Mouse (Mus musculus) gastrocnemius, postnatal 25 days (tissue): ENCODE data around the gene Cdk17. TPM values are rescaled to one million over a fixed set of nuclear protein-coding genes. Genes with fewer than 3 reads are reported as not detected.

Experiments used
- DNase-seq: peaks from one replicate; pipeline ENCODE4 v3.0.0; 2022
- long read RNA-seq, 2 experiments: library from polyadenylated mRNA; stranded (forward); transcript quantifications; one replicate each; pipeline ENCODE4 v2.0.0; 2021
- total RNA-seq, 2 experiments: library from RNA; stranded (reverse); gene quantifications; 1 replicate in 1 of 2; 2 replicates in 1 of 2; pipeline ENCODE4 v1.2.3; 2021

Gene Cdk17
- total RNA-seq, result 1 to 10 TPM; 5.9 to 6.3 TPM
- long read RNA-seq, experiment 1, partial matches to known transcripts, result 0 of 3 reads
- long read RNA-seq, experiment 1, other reads (novel, unspliced or antisense), result 2 of 3 reads
- long read RNA-seq, experiment 2, partial matches to known transcripts, result 1 of 6 reads
- long read RNA-seq, experiment 2, other reads (novel, unspliced or antisense), result 1 of 6 reads

- peak; percentile 67 for DNase-seq
These were observed at the start of gene Cdk17 for GRCm38 (mm10) chr10:93160807-93161510. TSS of gene Cdk17 (plus strand) at chr10:93160875.

GRCm38 (mm10) chr10:93111412-93111811 lies 49.3 kb upstream of the Cdk17 start:
- DNase-seq, result no peak

DNA sequence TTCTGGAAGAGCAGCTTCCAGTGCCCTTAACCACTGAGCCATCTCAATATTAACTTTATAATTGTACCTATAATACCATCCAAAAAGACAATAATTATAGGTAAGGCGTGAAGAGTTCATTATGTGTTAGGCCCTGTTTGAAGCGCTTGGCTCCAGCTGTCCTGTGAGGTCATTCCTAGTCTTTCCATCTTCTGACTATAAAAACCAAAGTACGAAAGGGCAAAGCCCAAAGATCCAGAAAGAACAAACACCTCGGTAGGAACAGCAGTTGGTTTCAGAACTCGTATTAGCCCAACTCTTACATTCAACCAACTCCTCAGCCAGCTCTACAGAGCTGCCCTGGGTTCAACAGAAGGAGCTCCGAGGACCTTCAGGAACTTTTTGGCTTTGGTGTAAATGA lies 48.7 kb upstream of the Cdk17 start:
- DNase-seq, result no peak

- DNase-seq, result no peak
These were observed 46.7 kb upstream of the Cdk17 start for GRCm38 (mm10) chr10:93113968-93114367.

DNA sequence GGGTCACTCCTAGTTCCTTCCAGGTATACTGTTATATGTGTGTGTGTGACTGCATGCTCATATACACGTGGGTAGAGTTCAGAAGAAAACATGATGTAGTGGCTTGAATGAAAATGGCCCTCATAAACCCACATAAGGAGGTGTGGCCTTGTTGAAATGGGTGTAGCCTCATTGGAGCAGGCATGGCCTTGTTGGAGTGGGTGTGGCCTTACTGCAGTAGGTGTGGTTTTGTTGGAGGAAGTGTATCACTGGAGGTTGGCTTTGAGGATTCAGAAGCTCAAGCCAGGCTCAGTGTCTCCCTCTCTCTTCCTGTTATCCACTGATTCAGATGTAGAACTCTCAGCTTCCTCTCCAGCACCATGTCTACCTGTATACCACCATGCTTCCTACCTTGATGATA lies 45.9 kb upstream of the Cdk17 start:
- DNase-seq, result no peak

DNA sequence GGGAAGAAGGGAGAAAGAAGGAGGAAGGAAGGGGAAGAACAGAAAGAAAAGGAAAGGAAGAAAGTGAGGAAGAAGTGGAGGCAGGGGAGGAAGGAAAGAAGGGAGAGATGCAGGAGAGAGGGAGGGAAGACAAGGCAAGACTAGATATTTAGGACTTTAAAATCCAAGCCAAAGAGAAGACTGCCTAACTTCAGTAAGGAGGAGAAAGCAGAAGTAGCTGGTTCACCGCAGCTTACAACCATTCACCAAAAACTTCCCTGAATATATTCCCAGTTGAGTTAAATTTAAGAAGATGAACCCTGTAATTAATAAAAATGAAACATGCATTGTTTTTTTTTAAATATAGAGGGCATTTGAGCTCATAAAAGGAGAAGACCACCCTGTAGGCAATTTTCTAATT lies 44.9 kb upstream of the Cdk17 start:
- DNase-seq, result no peak

GRCm38 (mm10) chr10:93116636-93117035 lies 44.0 kb upstream of the Cdk17 start:
- no peak for DNase-seq

GRCm38 (mm10) chr10:93119809-93120208 lies 40.9 kb upstream of the Cdk17 start:
- DNase-seq, result no peak

DNA sequence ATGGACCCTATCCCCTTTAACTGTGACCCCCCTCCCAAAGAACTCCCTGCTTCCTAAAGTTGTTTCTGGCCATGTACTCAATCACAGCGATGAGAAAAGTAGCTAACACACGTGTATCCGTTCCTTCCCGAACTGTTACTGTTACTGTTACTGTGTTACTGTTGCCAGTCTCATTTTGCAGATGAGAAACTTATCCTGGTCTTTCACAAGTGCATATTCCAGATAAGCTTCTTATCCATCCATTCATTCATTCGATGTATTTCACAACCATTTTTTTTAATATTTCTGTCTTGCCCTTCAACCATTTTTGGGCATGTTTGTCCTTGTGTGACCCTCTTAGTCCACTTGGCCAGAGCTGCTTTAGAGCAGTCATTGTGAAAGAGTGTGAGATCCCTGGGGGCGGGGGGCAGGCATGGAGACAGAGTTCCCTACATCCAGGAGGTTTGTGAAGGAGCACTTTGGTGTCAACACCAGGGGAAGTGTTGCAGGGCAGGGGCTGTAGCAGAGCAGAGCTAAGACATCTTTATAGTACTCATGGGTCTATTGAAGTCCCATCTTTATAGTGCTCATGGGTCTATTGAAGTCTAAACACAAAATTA lies 39.3 kb upstream of the Cdk17 start:
- no peak for DNase-seq

DNA sequence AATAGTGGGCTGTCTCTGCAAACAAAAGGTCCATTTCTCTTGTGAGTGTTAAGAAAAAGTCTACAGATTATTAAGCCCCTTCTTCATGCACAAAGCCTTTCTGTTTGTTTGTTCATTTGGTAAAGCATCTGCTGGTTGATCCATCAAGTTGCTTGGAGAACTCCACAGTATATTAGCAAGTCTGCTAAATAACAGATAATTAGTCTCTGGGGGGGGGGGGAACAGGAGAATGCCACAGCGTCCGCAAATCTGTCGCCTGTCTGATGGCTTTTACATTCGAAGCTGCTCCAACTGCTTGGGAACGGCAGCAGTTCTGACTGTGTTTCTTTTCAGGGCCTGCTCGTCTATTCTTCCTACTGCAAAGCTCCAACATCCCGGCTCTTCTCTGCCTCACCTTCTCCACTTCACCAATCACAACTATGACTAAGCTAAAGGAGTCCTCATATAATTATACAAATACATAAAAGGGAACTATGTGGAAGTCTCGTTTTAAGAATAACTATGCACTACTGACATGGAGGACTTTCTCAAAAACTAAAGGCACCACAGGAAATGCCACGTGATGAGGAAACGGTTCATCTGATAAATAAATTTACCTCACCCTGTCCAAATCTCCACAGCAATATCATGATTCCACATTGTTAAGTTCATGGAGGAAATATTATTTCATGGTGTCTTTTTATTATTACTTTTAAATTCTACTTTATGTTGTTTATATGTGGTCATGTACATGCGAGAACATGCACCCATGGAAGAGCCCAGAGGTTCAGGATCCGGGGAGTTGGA lies 38.1 kb upstream of the Cdk17 start:
- DNase-seq, result no peak

GRCm38 (mm10) chr10:93123310-93123709 lies 37.4 kb upstream of the Cdk17 start:
- no peak for DNase-seq

DNA sequence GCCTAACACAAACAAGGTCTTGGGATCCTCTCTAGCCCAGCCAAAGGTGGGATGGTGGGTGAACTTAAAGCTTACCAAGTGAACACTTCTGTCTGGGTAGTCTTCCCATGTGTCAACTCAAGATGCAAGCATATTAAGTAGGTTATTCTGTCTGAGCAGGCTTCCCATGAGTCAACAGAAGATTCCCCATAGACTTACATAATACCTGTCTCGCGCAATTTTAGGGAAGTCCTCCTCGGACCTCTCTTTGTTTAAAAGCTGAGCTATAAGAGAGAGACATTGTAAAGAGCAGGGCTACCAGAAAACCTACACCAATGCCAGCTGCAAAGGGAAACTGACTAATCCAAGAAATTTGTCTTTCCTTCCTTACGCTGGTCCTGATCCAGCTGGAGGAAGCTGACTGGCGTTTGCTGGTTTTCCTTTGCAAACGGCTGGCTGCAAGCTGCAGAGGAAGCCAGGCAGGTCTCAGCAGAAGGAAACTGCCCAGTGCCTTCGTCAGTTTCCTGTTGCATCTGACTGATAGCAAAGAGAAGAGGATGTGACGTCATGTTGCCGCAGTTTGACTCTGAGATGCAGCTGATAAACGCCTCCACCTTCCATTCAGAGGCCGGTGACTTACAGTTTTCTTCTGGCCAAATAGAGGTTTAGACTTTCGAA lies 36.6 kb upstream of the Cdk17 start:
- DNase-seq, result peak; percentile 61

DNA sequence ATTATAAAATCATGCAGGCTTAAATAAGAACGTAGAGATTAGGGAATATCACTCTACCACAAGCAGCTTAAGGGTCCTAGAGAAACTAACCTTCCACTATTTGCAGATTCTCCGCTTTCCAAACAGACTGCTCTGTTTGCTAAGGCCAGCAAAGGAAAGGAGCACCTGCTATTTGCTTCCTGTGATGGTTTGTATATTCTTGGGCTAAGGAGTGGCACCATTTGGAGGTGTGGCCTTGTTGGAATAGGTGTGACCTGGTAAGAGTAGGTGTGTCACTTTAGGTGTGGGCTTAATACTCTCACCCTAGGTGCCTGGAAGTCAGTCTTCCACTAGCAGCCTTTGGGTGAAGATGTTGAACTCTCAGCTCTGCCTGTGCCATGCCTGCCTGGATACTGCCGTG lies 34.6 kb upstream of the Cdk17 start:
- DNase-seq, result no peak

GRCm38 (mm10) chr10:93128566-93128965 lies 32.1 kb upstream of the Cdk17 start:
- DNase-seq, result no peak

- DNase-seq, result no peak
These were observed 31.3 kb upstream of the Cdk17 start for GRCm38 (mm10) chr10:93129345-93129744.

- no peak for DNase-seq
These were observed 30.7 kb upstream of the Cdk17 start for GRCm38 (mm10) chr10:93129904-93130455.

- no peak for DNase-seq
These were observed 30.2 kb upstream of the Cdk17 start for GRCm38 (mm10) chr10:93130456-93130940.

- DNase-seq, result no peak
These were observed 28.7 kb upstream of the Cdk17 start for GRCm38 (mm10) chr10:93131865-93132566.

- DNase-seq, result no peak
These were observed 21.9 kb upstream of the Cdk17 start for GRCm38 (mm10) chr10:93138730-93139129.

- DNase-seq, result no peak
These were observed 19.9 kb upstream of the Cdk17 start for GRCm38 (mm10) chr10:93140778-93141177.

DNA sequence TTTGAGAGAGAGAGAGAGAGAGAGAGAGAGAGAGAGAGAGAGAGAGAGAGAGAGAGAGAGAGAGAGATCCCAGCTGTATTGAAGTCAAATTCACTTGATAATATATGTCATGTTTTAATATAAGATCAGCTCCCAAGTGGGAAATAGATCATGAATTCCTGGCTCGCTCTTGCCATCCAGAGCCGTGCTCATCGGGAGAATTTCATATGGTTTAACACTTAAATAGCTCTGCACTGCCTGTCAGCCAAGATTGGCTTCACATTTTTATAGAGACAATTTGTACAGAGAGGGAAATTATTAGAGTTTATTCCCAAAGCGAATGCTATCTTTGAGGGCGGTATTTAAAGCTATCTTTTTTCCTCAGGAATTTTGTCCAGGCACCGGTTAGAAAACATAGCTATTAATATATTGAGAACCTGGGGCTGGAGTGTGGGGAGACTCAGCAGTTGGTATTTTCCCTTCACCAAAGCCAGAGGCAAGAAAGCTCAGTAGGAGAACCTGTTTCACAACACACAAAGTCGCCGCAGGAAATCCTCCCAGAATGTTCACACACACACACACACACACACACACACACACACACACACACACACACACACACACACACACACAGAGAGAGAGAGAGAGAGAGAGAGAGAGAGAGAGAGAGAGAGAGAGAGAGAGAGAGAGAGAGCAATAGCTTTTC lies 17.9 kb upstream of the Cdk17 start:
- DNase-seq, result no peak
